Mouse (Mus musculus) effector memory CD4-positive, alpha-beta T cell, adult 7 months (primary cell): ENCODE results near the gene Clrn3. TPM values are rescaled to one million over a fixed set of nuclear protein-coding genes. Genes with fewer than 3 reads are reported as not detected.

ENCODE experiments used
- polyA plus RNA-seq: library from polyadenylated mRNA; unstranded; fragments of 100-300 nt; shearing (Covaris generic); gene quantifications from one replicate; pipeline ENCODE4 v1.2.1, GENCODE M21; 2017

The Clrn3 gene
- polyA plus RNA-seq = not detected

DNA sequence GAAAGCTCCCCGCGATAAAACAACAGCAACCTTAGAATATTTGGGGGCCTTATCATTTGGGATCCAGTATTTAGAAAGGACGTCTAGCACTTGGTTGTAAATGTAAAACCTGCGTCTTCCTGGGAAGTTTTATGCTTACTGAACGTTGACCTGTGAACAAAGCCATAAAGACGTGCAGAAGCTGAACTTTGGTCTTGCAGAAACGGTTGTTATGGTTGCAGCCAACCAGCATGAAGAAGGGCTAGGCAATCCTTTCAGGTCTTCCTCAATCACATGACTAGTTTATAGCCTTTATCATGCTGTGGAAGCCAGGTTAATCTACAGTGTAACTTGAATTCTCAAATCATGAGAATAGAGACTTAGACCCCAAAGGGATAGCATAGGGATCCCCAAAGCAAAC lies at the start of gene Clrn3:
Gene Clrn3, minus strand, starts transcription at position 140 of the 400 bp plus-strand sequence.

DNA sequence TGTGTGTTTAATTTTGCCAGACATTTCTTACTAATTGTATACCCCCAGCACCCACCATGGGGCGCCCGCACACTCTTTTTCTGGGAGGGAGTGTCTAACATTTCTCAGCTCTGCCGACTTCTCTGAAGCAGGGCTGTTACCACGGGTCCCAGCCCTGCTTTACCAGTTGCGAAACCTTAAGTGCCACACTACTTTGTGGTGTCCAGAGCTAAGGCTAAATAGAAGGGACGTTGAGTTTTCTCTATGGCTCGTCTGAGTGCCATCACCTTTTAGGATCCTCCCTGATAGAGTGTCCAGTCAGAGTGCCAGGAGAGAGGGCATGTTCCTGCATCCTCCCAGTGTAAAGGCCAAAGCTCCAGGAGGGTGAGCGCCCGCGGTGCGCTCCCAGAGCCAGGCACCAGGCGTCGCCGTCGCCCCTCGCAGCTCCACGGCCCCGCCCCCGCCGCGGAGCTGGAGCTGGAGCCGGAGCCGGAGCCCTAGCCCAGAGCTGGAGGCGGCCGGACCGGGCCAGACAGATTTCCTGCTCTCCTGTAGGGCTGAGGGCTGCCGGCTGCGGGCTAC lies 9.0 kb upstream of the Clrn3 start, which contains the start of gene Ptpre:
Gene Ptpre, plus strand, starts transcription at position 141 of the 561 bp plus-strand sequence.

Other genes with a start within 250 kb of the Clrn3 start
- gene Foxi2, start 118.3 kb downstream of the Clrn3 start, polyA plus RNA-seq = not detected
- gene Ptpre, start 8.8 kb upstream of the Clrn3 start, polyA plus RNA-seq = 32.2 TPM
- gene Mki67, start 187.7 kb upstream of the Clrn3 start, polyA plus RNA-seq = 1.3 TPM